Mouse (Mus musculus) lung, postnatal 25 days (tissue): ENCODE measurements around the gene Gm13043.
"Not testable (repeated sequence)": the region's sequence is repeated elsewhere in the genome, so short reads cannot be mapped to it uniquely, and the experiment has no call there.

Experiments
- DNase-seq: peaks from one replicate; pipeline ENCODE4 v3.0.0; 2022; ENCODE audit warnings: low spot score

Gm13043 gene

DNA sequence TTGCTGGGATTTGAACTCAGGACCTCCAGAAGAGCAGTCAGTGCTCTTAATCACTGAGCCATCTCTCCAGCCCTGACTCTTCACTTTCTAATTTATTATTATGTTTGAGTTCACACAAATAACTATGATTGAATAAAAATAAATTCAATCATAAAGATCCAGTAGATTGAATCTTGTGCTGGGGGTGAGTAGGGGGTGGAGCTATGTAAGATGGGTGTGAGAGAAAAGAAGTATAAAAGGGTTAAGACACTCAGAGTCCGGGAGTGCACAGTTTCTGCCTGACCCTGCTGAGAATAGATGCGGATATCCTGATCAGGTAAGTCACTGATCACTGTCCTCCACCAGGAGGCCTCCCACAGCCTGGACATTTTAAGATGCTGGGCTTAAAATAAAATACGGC, at the start of gene Gm13043:
Gene Gm13043, plus strand, starts transcription at position 301 of the 400 bp plus-strand sequence.
- no peak for DNase-seq

DNA sequence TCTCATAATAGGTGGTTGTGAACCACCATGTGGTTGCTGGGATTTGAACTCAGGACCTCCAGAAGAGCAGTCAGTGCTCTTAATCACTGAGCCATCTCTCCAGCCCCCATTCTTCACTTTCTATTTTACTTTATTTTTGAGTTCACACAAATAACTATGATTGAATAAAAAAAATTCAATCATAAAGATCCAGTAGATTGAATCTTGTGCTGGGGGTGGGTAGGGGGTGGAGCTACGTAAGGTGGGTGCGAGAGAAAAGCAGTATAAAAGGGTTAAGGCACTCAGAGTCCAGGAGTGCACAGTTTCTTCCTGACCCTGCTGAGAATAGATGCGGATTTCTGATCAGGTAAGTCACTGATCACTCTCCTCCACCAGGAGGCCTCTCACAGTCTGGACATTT, 24.5 kb downstream of the Gm13043 start, which contains the start of gene Gm13040:
Gene Gm13040, plus strand, starts transcription at position 301 of the 400 bp plus-strand sequence.
- not testable (repeated sequence) for DNase-seq

DNA sequence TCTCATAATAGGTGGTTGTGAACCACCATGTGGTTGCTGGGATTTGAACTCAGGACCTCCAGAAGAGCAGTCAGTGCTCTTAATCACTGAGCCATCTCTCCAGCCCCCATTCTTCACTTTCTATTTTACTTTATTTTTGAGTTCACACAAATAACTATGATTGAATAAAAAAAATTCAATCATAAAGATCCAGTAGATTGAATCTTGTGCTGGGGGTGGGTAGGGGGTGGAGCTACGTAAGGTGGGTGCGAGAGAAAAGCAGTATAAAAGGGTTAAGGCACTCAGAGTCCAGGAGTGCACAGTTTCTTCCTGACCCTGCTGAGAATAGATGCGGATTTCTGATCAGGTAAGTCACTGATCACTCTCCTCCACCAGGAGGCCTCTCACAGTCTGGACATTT, 40.3 kb downstream of the Gm13043 start, which contains the start of the genes BC080695 and Gm13057:
Gene BC080695, plus strand, starts transcription at position 301 of the 400 bp plus-strand sequence.
Gene Gm13057, plus strand, starts transcription at position 310 of the 400 bp plus-strand sequence.
- DNase-seq = not testable (repeated sequence)
